Mouse (Mus musculus) right cerebral cortex, adult 18-20 months (tissue): Measurements from ENCODE around the gene Nmur1.

Source experiments
- DNase-seq: peaks from one replicate; pipeline ENCODE4 v3.0.0; 2022; ENCODE audit warnings: mixed read lengths

Gene Nmur1

GRCm38 (mm10) chr1:86426128-86426527 is at the start of gene Nmur1, which contains the start of gene Tex44:
TSS of gene Nmur1 (minus strand) at chr1:86426228.
TSS of gene Tex44 (plus strand) at chr1:86426329.
- no peak for DNase-seq

- no peak for DNase-seq
Observed at GRCm38 (mm10) chr1:86473109-86473760, 47.2 kb upstream of the Nmur1 start.

- peak; percentile 37 for DNase-seq
Observed at GRCm38 (mm10) chr1:86472197-86472952, 46.3 kb upstream of the Nmur1 start.

DNA sequence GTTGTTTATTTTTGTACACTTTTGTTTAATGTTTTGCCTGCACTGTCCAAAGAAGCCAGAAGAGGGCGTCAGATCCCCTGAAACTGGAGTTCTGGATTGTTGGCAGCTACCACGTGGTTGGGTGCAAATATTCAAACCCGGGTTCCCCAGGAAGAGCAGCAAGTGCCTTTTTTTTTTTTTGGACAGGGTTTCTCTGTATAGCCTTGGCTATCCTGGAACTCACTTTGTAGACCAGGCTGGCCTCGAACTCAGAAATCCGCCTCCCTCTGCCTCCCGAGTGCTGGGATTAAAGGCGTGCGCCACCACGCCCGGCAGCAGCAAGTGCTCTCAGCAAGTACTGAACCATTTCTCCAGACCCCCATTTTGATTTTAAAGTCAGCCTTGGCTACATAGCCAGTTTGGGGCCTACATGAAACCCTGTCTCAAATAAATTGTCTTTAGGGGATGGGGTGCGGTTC is 45.5 kb upstream of the Nmur1 start:
- peak; percentile 24 for DNase-seq

DNA sequence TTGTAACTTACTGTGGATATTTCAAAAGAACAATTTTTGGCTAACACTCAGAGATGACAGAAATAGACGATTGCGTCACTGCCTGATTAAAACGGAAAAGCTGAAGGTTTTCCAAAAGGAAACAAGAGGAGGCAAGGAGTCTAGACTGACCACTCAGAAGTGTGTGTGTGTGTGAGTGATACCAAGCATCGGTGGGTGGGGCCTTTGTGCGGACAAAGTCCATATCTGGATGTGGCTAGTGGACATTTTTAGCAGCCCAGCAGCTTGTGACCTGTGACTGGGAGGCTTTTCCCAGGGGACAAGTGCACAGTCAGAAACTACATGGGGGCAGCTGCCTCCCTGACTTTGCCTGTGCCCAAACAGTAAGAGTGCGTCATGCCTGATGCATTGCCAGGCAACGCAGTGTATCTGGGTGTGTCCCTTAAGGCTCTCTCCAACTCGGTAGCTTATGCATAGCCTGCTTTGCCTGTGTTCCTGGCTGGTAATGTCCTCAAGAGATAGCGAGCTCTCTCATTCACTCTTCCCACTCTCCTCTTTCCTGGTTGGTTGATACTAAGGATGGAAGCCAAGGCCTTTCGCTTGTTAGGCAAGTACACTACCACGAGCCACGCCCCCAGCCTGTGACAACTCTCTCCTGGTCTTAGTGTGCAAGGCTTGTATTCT is 44.6 kb upstream of the Nmur1 start:
- peak; percentile 66 for DNase-seq

DNA sequence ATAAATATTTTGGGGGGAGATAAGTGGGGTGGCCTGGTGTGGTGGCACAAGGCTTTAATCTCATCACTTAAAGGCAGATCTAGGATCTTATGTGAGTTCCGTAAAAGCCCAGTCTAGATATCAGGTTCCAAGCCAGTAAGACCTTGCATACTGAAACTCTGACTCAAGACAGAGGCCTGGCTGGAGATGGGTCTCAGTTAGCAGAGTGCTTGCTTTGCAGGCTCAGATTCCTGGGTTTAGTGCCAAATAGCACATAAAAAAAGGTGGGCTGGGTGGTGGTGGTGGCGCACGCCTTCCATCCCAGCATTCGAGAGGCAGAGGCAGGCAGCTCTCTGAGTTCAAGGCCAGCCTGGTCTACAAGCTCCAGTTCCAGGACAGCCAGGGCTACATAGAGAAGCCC is 43.8 kb upstream of the Nmur1 start:
- DNase-seq: no peak

- no peak for DNase-seq
Observed at GRCm38 (mm10) chr1:86467416-86467815, 41.4 kb upstream of the Nmur1 start.

DNA sequence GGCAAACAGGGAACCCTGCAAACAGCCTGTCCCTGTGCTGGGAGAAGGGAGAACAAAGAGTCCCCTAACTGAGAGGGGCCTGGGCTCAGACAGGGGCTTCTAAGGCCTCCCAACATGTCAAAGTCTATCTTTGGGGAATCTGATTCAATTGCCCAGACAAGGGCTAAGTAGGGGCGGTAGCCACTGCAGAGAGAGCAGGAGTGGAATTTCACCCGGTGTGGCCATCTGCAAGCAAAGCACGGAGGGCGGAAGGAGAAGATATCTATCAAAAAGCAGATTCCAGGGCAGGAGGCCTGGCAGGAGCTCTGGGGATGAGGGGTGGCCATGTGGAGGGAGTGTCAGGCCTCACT is 38.8 kb upstream of the Nmur1 start:
- no peak for DNase-seq

- no peak for DNase-seq
Observed at GRCm38 (mm10) chr1:86464223-86464874, 38.3 kb upstream of the Nmur1 start.

DNA sequence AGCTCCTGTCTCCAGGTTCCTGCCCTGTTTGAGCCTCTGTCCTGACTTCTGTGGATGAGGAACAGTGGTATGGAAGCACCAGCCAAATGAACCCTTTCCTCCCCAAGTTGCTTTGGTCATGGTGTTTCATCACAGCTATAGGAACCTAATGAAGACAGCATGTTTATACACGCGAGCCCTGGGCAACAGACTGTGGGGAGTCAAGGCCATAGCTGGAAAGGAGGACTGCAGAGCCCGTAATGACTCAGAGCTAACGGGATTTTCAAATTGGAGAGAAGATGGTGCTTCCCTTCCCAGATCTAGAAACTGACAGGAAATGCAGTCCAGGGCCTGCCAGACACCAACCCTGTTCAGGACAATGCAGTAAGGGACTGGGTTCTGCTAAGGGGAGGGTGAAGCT is 33.3 kb upstream of the Nmur1 start:
- DNase-seq: no peak

DNA sequence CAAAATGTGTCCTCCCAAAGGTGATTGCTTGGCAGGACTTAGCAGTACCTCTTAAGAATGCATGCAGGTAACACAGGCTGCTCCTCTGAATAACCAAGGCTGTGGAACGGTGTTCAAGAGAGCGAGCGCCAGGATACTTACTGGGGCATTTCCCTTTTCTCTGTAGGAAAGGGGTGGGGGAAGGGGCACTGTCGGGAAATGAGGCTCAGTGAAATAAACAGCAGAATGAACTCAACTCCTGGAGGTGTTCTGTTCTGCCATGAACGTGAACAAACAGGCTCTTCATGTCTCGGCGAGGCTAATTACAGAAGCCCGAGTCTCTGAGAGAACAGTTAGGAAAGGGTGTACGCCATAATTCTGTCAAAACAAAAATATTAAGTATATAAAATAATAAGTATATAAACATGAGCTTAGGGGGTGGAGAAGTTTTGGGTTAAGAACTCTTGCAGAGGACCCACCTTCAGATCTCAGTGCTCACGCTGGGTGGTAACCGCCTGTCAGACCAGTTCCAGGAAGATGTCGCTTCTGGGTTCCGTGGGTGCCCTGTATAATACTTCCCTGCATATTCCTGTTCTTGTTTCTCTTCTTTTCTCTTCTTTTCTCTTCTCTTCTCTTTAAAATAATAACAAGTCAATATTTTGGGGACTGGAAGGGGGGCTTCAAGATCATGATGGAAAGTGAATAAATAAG is 31.0 kb upstream of the Nmur1 start:
- DNase-seq: no peak

DNA sequence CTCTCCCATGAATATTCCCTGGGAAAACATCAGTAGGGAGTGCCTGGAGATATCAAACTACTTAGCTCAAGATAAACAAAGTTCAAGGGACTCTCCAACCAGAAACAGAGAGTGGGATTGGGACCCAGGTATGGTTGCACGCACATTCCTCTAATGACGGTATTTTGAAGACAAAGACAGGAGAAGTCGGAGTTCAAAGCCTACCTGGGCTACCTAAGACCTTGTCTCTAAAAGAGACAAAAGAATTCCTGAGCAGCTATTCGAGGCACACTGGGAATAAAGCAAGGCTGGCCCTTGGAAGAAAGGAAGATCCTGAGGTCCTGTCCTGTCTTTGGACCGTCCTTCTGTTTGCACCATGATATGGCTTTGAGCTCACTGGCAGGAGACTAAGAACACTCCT is 26.7 kb upstream of the Nmur1 start:
- no peak for DNase-seq

GRCm38 (mm10) chr1:86449966-86450365 is 23.9 kb upstream of the Nmur1 start:
- DNase-seq: no peak

GRCm38 (mm10) chr1:86448272-86448671 is 22.2 kb upstream of the Nmur1 start:
- DNase-seq: no peak

GRCm38 (mm10) chr1:86447596-86448171 is 21.7 kb upstream of the Nmur1 start:
- DNase-seq: no peak

GRCm38 (mm10) chr1:86443386-86444172 is 17.6 kb upstream of the Nmur1 start:
- DNase-seq: no peak

DNA sequence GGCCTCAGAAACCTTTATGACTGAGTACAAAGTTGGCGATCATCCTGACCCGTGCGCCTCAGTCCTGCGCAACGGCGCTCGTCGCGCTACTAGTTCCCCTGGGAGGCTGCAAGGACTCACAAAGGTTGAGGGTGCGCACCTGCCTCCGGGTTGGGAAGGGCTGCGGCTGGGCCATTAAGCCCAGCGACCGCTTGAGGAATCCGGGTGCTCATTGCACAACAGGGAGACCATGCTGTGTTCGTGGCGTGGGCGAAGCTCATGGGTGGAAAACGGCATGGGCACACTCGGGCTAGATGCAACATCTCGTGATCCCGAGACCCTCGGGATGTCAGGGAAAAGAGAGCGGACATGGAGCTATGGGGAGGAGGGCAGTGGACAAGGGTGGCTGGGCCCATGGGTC is 16.8 kb upstream of the Nmur1 start:
- DNase-seq: no peak

DNA sequence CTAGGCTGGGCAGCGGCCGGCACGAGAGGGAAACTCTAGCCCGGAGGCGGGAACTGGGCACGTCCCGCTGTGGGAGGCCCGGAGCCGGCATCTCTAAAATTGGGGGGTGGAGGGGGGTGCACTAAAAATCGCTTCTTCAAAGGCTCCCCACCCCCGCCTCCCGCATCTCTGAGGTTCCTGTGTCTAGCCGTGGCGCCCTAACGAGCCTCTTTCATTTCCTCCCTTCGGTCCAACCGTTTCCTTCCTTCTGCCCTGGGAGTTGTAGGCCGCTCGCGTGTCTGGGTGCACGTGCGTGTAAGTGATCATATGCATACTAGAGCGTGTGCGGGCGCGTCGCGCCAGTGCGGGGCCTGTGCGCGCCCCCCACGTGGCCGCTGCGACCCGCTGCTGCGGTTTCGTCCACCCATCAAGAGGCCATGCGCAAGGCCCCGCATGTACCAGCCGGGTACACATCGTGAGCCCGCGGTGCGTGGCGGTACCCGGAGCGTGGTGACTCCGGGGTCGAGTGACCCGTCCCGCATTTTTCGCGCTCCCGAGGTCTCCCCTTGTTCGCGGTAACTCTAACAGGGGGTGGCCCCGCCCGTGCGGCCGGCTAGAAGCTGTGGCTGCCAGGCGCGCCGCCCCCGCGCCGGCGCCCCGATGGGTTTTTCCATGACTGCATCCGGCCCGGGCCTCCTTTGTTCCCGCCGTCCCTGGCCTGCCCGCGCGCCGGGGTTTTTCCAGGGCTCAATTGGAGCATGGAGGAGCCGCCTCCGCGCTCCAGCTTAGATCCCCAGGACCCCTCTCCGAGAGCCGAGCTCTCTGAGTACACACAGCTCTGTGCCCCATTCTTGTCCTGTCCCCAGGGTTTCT is 16.2 kb upstream of the Nmur1 start:
- DNase-seq: peak; percentile 92

DNA sequence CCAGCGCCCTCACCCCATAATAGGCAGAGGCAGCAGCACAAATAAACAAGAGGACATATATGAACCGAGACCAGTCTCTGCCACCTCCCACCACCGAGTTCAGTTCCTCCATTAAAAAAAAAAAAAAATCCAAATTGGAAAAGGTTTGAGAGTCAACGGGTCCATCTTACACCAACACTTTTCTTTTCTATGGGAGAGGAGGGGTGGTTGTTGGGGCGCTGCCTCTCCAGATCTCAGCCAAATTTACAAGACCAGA is 15.6 kb upstream of the Nmur1 start:
- DNase-seq: no peak

DNA sequence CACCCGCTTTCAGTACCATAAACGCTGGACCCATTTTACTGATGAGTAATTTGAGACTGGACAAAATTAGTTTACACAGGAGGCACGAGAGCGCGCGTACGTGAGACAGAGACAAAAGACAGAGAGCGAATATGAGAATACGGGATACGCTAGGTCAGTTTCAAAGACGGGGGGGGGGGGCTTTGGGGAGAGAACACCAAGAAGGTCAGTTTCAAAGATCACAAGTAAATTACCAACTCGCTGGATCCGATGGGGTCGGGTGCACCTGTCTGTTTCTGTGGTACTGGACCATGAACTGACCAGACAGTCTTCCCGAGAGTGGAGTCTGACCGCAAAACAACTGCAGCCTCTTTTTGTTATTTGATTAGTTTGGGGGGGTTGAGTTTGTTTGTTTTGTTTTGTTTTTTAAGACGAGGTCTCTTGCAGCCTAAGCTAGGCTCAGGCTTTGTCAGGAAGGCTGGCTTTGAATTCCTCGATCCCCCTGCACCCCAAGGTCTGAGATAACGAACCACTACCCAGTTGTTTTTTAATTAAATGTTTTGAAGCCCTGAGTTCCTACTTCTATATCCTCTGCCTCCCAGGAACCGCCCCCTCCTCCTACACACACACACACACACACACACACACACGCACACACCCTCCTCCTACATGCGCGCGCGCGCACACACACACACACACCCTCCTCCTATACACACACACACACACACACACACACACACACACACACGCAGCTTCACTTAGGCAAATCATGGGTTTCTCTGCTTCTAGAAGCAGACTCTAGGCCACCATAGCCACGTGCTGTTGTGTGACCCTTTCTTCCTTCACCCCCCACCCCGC is 15.1 kb upstream of the Nmur1 start:
- no peak for DNase-seq
